Mouse (Mus musculus) heart, adult 2 months (tissue): ENCODE data around the gene Ces2a. TPM values are rescaled to one million over a fixed set of nuclear protein-coding genes. Genes with fewer than 3 reads are reported as not detected.

Source experiments
- DNase-seq, 2 experiments: peaks; one replicate each; pipeline ENCODE4 v3.0.0; 2021
- H3K27ac ChIP-seq: fragments of 200-600 bp; 2 replicates; pipeline ENCODE4 v1.8.1; 2022
- H3K27me3 ChIP-seq: fragments of 200-500 bp; 2 replicates; pipeline ENCODE4 v1.6.1; 2012; ENCODE audit warnings: mild to moderate bottlenecking, low read length, inconsistent platforms, mixed read lengths; ENCODE audit not compliant: control insufficient read depth, insufficient read depth
- H3K36me3 ChIP-seq: fragments of 200-500 bp; 2 replicates; pipeline ENCODE4 v1.6.1; 2012; ENCODE audit warnings: low read length, inconsistent platforms; ENCODE audit not compliant: control insufficient read depth, insufficient read depth
- H3K4me1 ChIP-seq: fragments of 200-500 bp; 2 replicates; pipeline ENCODE4 v1.6.1; 2011; ENCODE audit warnings: low read length; ENCODE audit not compliant: control insufficient read depth, insufficient read depth
- H3K4me3 ChIP-seq: fragments of 200-600 bp; 2 replicates; pipeline ENCODE4 v1.8.1; 2022
- H3K79me2 ChIP-seq: fragments of 200-500 bp; replicated peaks from 2 replicates; pipeline ENCODE4 v1.6.1; 2012; ENCODE audit warnings: mild to moderate bottlenecking, inconsistent platforms, low read length, moderate library complexity, mixed read lengths; ENCODE audit not compliant: control insufficient read depth, insufficient read depth
- H3K9ac ChIP-seq: fragments of 200-500 bp; 2 replicates; pipeline ENCODE4 v1.6.1; 2012; ENCODE audit warnings: low read depth, mild to moderate bottlenecking, control low read depth, inconsistent platforms, low read length, mixed read lengths
- CTCF ChIP-seq: fragments of 200-600 bp; IDR thresholded peaks from 2 replicates; pipeline ENCODE4 v1.8.1; 2022; ENCODE audit warnings: antibody characterized with exemption, mild to moderate bottlenecking, moderate library complexity
- EP300 ChIP-seq: fragments of 200-500 bp; IDR thresholded peaks from 2 replicates; pipeline ENCODE4 v1.6.1; 2011; ENCODE audit warnings: low read depth, low read length, control low read depth; ENCODE audit not compliant: insufficient read depth
- POLR2A ChIP-seq: fragments of 200-500 bp; IDR thresholded peaks from 2 replicates; pipeline ENCODE4 v1.6.1; 2011; ENCODE audit warnings: mild to moderate bottlenecking, low read depth, low read length, control low read depth; ENCODE audit not compliant: insufficient read depth
- WGBS: fragments of 180-500 bp; shearing (Covaris S2); methylation state at CpG from one replicate; pipeline ENCODE4 v1.1.7; 2018; 5-methylcytosine and 5-hydroxymethylcytosine counted together
- intact Hi-C: fragments of 180-260 bp; cut with DNase I; formaldehyde crosslinking; loops from one replicate; pipeline ENCODE4 v1.15.1; 2025
- long read RNA-seq: library from polyadenylated mRNA; stranded (forward); transcript quantifications from one replicate; pipeline ENCODE4 v2.0.0, GENCODE M21; 2021
- polyA plus RNA-seq: library from polyadenylated mRNA; depleted of rRNA; stranded (reverse); fragments of >200 nt; gene quantifications from 2 replicates; pipeline ENCODE4 v1.2.3, GENCODE M21; 2012; rRNA removed
- total RNA-seq, 2 experiments: library from RNA; stranded (reverse); gene quantifications; 2 replicates each; pipeline ENCODE4 v1.2.3; 2021

The Ces2a gene
- not detected for total RNA-seq
- 0.18 TPM in 1 of 2 replicates, not detected in the other for polyA plus RNA-seq
- long read RNA-seq = 0 reads

GRCm38 (mm10) chr8:104733753-104734152 is at the start of gene Ces2a:
Ces2a (plus strand) TSS chr8:104734003.
- intact Hi-C loops = no loop called here
- 69% methylated on average over 1 of the region's 1 CpGs for WGBS
- Histone ChIP-seq H3K9ac (no peak within 1 kb of the TSS), H3K27me3 (no peaks in the 10 kb centered on the region), H3K27ac (no peak within 1 kb of the TSS), H3K36me3 (no peaks in the 10 kb centered on the region), H3K4me1 (no peaks in the 10 kb centered on the region), H3K4me3 (no peak within 1 kb of the TSS), H3K79me2 (no peaks in the 10 kb centered on the region)
- TF ChIP-seq CTCF (no peak), EP300 (no peak), POLR2A (no peak)
- DNase-seq = no peak

- no peaks in the 10 kb centered on the region for H3K79me2 ChIP-seq
- no peaks in the 10 kb centered on the region for H3K27me3 ChIP-seq
- TF ChIP-seq POLR2A (no peak), CTCF (no peak)
- no peak overlapping the region for H3K9ac ChIP-seq
- H3K4me3 ChIP-seq = no peak overlapping the region
- intact Hi-C loops = no loop called here
- WGBS = 41% methylated on average over 4 of the region's 4 CpGs
- no peak overlapping the region for H3K27ac ChIP-seq
- H3K4me1 ChIP-seq = no peaks in the 10 kb centered on the region
- no peaks in the 10 kb centered on the region for H3K36me3 ChIP-seq
- no peak for DNase-seq
These were observed 45.4 kb upstream of the Ces2a start for GRCm38 (mm10) chr8:104688433-104688832.

GRCm38 (mm10) chr8:104698556-104698955 is 35.2 kb upstream of the Ces2a start:
- Histone ChIP-seq H3K27ac (no peak overlapping the region), H3K36me3 (no peaks in the 10 kb centered on the region), H3K4me3 (no peak overlapping the region), H3K9ac (no peak overlapping the region), H3K79me2 (no peaks in the 10 kb centered on the region), H3K4me1 (no peaks in the 10 kb centered on the region), H3K27me3 (no peaks in the 10 kb centered on the region)
- 89% methylated on average over 2 of the region's 2 CpGs for WGBS
- no peak for DNase-seq
- intact Hi-C loops = no loop called here
- TF ChIP-seq EP300 (no peak), CTCF (no peak), POLR2A (no peak)

- no peak overlapping the region for H3K27ac ChIP-seq
- no peaks in the 10 kb centered on the region for H3K36me3 ChIP-seq
- TF ChIP-seq POLR2A = no peak
- TF ChIP-seq CTCF = no peak
- intact Hi-C loops = no loop called here
- no peak for DNase-seq
- whole genome bisulfite sequencing = 75% methylated on average over 2 of the region's 2 CpGs
- H3K4me3 ChIP-seq = no peak overlapping the region
- H3K4me1 ChIP-seq = no peaks in the 10 kb centered on the region
- no peaks in the 10 kb centered on the region for H3K27me3 ChIP-seq
- H3K79me2 ChIP-seq = no peaks in the 10 kb centered on the region
- H3K9ac ChIP-seq = no peak overlapping the region
These were observed 31.9 kb upstream of the Ces2a start for GRCm38 (mm10) chr8:104701900-104702299.

- Histone ChIP-seq H3K79me2 (no peaks in the 10 kb centered on the region), H3K4me1 (no peaks in the 10 kb centered on the region), H3K27me3 (no peaks in the 10 kb centered on the region), H3K36me3 (no peaks in the 10 kb centered on the region), H3K9ac (no peak overlapping the region), H3K4me3 (no peak overlapping the region), H3K27ac (no peak overlapping the region)
- no peak for TF ChIP-seq CTCF
- TF ChIP-seq POLR2A = no peak
- TF ChIP-seq EP300 = no peak
- whole genome bisulfite sequencing = 76% methylated on average over 8 of the region's 8 CpGs
- DNase-seq = no peak
- intact Hi-C loops = no loop called here
These were observed 12.6 kb upstream of the Ces2a start for GRCm38 (mm10) chr8:104721166-104721565.

- 87% methylated on average over 4 of the region's 4 CpGs for WGBS
- Histone ChIP-seq H3K79me2 (no peaks in the 10 kb centered on the region), H3K27me3 (no peaks in the 10 kb centered on the region), H3K4me1 (no peaks in the 10 kb centered on the region), H3K36me3 (no peaks in the 10 kb centered on the region), H3K9ac (no peak overlapping the region), H3K4me3 (no peak overlapping the region), H3K27ac (no peak overlapping the region)
- TF ChIP-seq EP300 = no peak
- TF ChIP-seq CTCF = no peak
- TF ChIP-seq POLR2A = no peak
- intact Hi-C loops = no loop called here
- DNase-seq = no peak
These were observed 2.4 kb upstream of the Ces2a start for GRCm38 (mm10) chr8:104731451-104731850.
